Mouse (Mus musculus) MEL (cell line): Measurements from ENCODE around the gene Amn1. TPM values are rescaled to one million over a fixed set of nuclear protein-coding genes. Genes with fewer than 3 reads are reported as not detected.

Source experiments
- DNase-seq: peaks from one replicate; pipeline ENCODE4 v3.0.0; 2011; ENCODE audit warnings: low read depth, low spot score
- H3K27ac ChIP-seq: 2 replicates; pipeline ENCODE4 v1.5.1; 2012; ENCODE audit warnings: low read depth, mild to moderate bottlenecking, control low read depth, low read length, moderate library complexity; ENCODE audit not compliant: control insufficient read depth
- H3K27me3 ChIP-seq, 2 experiments: fragments of 150-350 bp in 1 of 2; sonication (generic) in 1 of 2; 2 replicates each; pipeline ENCODE4 v1.6.1; 2012; ENCODE audit warnings: low read length in 2 of 2, mild to moderate bottlenecking in 2 of 2, improper control_type of control experiment in 1 of 2, moderate library complexity in 1 of 2; ENCODE audit not compliant: insufficient read depth in 2 of 2, control insufficient read depth in 1 of 2
- H3K36me3 ChIP-seq, 2 experiments: 2 replicates each; pipeline ENCODE4 v1.6.1; 2012 to 2014; ENCODE audit warnings: low read length in 2 of 2, improper control_type of control experiment in 1 of 2, inconsistent platforms in 1 of 2, mild to moderate bottlenecking in 1 of 2; ENCODE audit not compliant: insufficient read depth in 2 of 2, control insufficient read depth in 1 of 2
- H3K4me1 ChIP-seq, 2 experiments: fragments of 150-350 bp in 1 of 2; sonication (generic) in 1 of 2; 2 replicates each; pipeline ENCODE4 v1.6.1; 2012; ENCODE audit warnings: low read length in 2 of 2, improper control_type of control experiment in 1 of 2, mild to moderate bottlenecking in 1 of 2; ENCODE audit not compliant: insufficient read depth in 2 of 2, control insufficient read depth in 1 of 2
- H3K4me3 ChIP-seq, 2 experiments: fragments of 150-350 bp in 1 of 2; sonication (generic) in 1 of 2; 2 replicates each; pipeline ENCODE4 v1.5.1; 2012; ENCODE audit warnings: low read depth in 2 of 2, low read length in 2 of 2, mild to moderate bottlenecking in 2 of 2, moderate library complexity in 2 of 2, control low read depth in 1 of 2, improper control_type of control experiment in 1 of 2; ENCODE audit not compliant: control insufficient read depth in 1 of 2, insufficient read depth in 1 of 2
- H3K79me2 ChIP-seq: 2 replicates; pipeline ENCODE4 v1.6.1; 2012; ENCODE audit warnings: mild to moderate bottlenecking, low read length, moderate library complexity; ENCODE audit not compliant: control insufficient read depth, poor library complexity, insufficient read depth
- H3K9ac ChIP-seq: 2 replicates; pipeline ENCODE4 v1.6.1; 2012; ENCODE audit warnings: low read depth, mild to moderate bottlenecking, control low read depth, low read length, moderate library complexity; ENCODE audit not compliant: control insufficient read depth, poor library complexity, severe bottlenecking
- H3K9me3 ChIP-seq: fragments of 150-350 bp; sonication (generic); replicated peaks from 2 replicates; pipeline ENCODE4 v1.6.1; 2012; ENCODE audit warnings: mild to moderate bottlenecking, low read length, improper control_type of control experiment, moderate library complexity; ENCODE audit not compliant: insufficient read depth
- BHLHE40 ChIP-seq: IDR thresholded peaks from 2 replicates; pipeline ENCODE4 v1.6.1; 2012; ENCODE audit warnings: low read depth, mild to moderate bottlenecking, inconsistent platforms, low read length, improper control_type of control experiment, borderline replicate concordance
- CHD2 ChIP-seq: IDR thresholded peaks from 2 replicates; pipeline ENCODE4 v1.6.1; 2011; ENCODE audit warnings: low read length, improper control_type of control experiment
- CTCF ChIP-seq, 3 experiments: IDR thresholded peaks in 2 of 3; conservative IDR thresholded peaks in 1 of 3; 2 replicates each; pipeline ENCODE4 v1.5.1; 2011 to 2012; ENCODE audit warnings: low read length in 3 of 3, low read depth in 2 of 3, mild to moderate bottlenecking in 2 of 3, improper control_type of control experiment in 1 of 3, inconsistent platforms in 1 of 3, mixed read lengths in 1 of 3, moderate library complexity in 1 of 3; ENCODE audit not compliant: control insufficient read depth in 1 of 3, insufficient read depth in 1 of 3, poor library complexity in 1 of 3, severe bottlenecking in 1 of 3
- ELF1 ChIP-seq: IDR thresholded peaks from 2 replicates; pipeline ENCODE4 v1.6.1; 2014; ENCODE audit warnings: low read depth, mild to moderate bottlenecking, inconsistent platforms, low read length, improper control_type of control experiment, moderate library complexity
- GABPA ChIP-seq: IDR thresholded peaks from 2 replicates; pipeline ENCODE4 v1.6.1; 2012; ENCODE audit warnings: low read depth, mild to moderate bottlenecking, inconsistent platforms, low read length, improper control_type of control experiment, moderate library complexity
- MEF2A ChIP-seq: IDR thresholded peaks from 2 replicates; pipeline ENCODE4 v1.6.1; 2014; ENCODE audit warnings: low read depth, mild to moderate bottlenecking, inconsistent platforms, low read length, improper control_type of control experiment; ENCODE audit not compliant: poor library complexity, insufficient replicate concordance, severe bottlenecking; ENCODE audit errors: extremely low read depth
- MXI1 ChIP-seq: IDR thresholded peaks from 2 replicates; pipeline ENCODE4 v1.6.1; 2011; ENCODE audit warnings: mild to moderate bottlenecking, low read depth, low read length, improper control_type of control experiment
- MYB ChIP-seq: IDR thresholded peaks from 2 replicates; pipeline ENCODE4 v1.6.1; 2011; ENCODE audit warnings: mild to moderate bottlenecking, low read depth, low read length, improper control_type of control experiment
- NELFE ChIP-seq: IDR thresholded peaks from 2 replicates; pipeline ENCODE4 v1.6.1; 2011; ENCODE audit warnings: low read depth, low read length, improper control_type of control experiment
- NRF1 ChIP-seq: IDR thresholded peaks from 2 replicates; pipeline ENCODE4 v1.6.1; 2014; ENCODE audit warnings: low read depth, mild to moderate bottlenecking, inconsistent platforms, low read length, improper control_type of control experiment, moderate library complexity; ENCODE audit not compliant: poor library complexity, insufficient read depth, severe bottlenecking
- POLR2AphosphoS5 ChIP-seq: IDR thresholded peaks from 2 replicates; pipeline ENCODE4 v1.6.1; 2012; ENCODE audit warnings: low read depth, borderline replicate concordance, mild to moderate bottlenecking, inconsistent platforms, low read length, moderate library complexity, mixed read lengths
- RCOR1 ChIP-seq: IDR thresholded peaks from 2 replicates; pipeline ENCODE4 v1.6.1; 2012; ENCODE audit warnings: low read depth, mild to moderate bottlenecking, inconsistent platforms, low read length, improper control_type of control experiment
- SMC3 ChIP-seq: IDR thresholded peaks from 2 replicates; pipeline ENCODE4 v1.6.1; 2011; ENCODE audit warnings: low read depth, low read length, improper control_type of control experiment
- TAL1 ChIP-seq: IDR thresholded peaks from 2 replicates; pipeline ENCODE4 v1.6.1; 2012; ENCODE audit warnings: mild to moderate bottlenecking, inconsistent platforms, low read length, moderate library complexity, mixed read lengths
- TCF12 ChIP-seq: IDR thresholded peaks from 2 replicates; pipeline ENCODE4 v1.6.1; 2014; ENCODE audit warnings: low read depth, mild to moderate bottlenecking, inconsistent platforms, low read length, improper control_type of control experiment, moderate library complexity
- UBTF ChIP-seq: IDR thresholded peaks from 2 replicates; pipeline ENCODE4 v1.6.1; 2012; ENCODE audit warnings: low read depth, mild to moderate bottlenecking, inconsistent platforms, low read length, improper control_type of control experiment, moderate library complexity, borderline replicate concordance; ENCODE audit not compliant: insufficient read depth
- USF1 ChIP-seq: IDR thresholded peaks from 2 replicates; pipeline ENCODE4 v1.6.1; 2014; ENCODE audit warnings: low read depth, mild to moderate bottlenecking, inconsistent platforms, low read length, improper control_type of control experiment, moderate library complexity
- ZC3H11A ChIP-seq: IDR thresholded peaks from 2 replicates; pipeline ENCODE4 v1.6.1; 2012; ENCODE audit warnings: low read depth, mild to moderate bottlenecking, inconsistent platforms, low read length, improper control_type of control experiment
- ZKSCAN1 ChIP-seq: IDR thresholded peaks from 2 replicates; pipeline ENCODE4 v1.6.1; 2012; ENCODE audit warnings: low read depth, mild to moderate bottlenecking, inconsistent platforms, low read length, improper control_type of control experiment, moderate library complexity
- ZNF384 ChIP-seq: IDR thresholded peaks from 2 replicates; pipeline ENCODE4 v1.6.1; 2012; ENCODE audit warnings: low read depth, mild to moderate bottlenecking, inconsistent platforms, low read length, improper control_type of control experiment
- polyA plus RNA-seq, 2 experiments: library from polyadenylated mRNA; stranded (reverse) in 1 of 2; unstranded in 1 of 2; fragments of >175 nt in 1 of 2; fragments of >200 nt in 1 of 2; gene quantifications; 2 replicates each; pipeline versions ENCODE4 v1.2.1 to v1.2.4; 2012; ENCODE audit warnings: low replicate concordance in 2 of 2, low read depth in 1 of 2; ENCODE audit not compliant: insufficient read length in 2 of 2, insufficient read depth in 1 of 2, missing spikeins in 1 of 2
- total RNA-seq: library from RNA; depleted of rRNA; stranded (reverse); fragments of 300-350 nt; gene quantifications from 2 replicates; pipeline ENCODE4 v1.2.3, GENCODE M21; 2012

The Amn1 gene
- total and polyA plus RNA-seq, 3 experiments: 2.7 TPM; not detected in 1

- H3K79me2 ChIP-seq: no peaks in the 10 kb centered on the region
- H3K4me3 ChIP-seq: no peak overlapping the region
- H3K9ac ChIP-seq: no peak overlapping the region
- peaks cover 2 to 3% of the 10 kb centered on the region in 2 experiments for H3K4me1 ChIP-seq
- TF ChIP-seq TCF12: no peak
- no peak for TF ChIP-seq NELFE
- no peak overlapping the region for H3K27ac ChIP-seq
- H3K9me3 ChIP-seq: no peaks in the 10 kb centered on the region
- H3K36me3 ChIP-seq: peaks cover 0 to 8% of the 10 kb centered on the region in 2 experiments; a peak in 2 of 4 replicates
- DNase-seq: no peak
- H3K27me3 ChIP-seq: no peaks in the 10 kb centered on the region
Measured at GRCm38 (mm10) chr6:149148436-149149229, 39.9 kb downstream of the Amn1 start.

GRCm38 (mm10) chr6:149145143-149145542 is 43.4 kb downstream of the Amn1 start:
- TF ChIP-seq ELF1 (no peak), USF1 (no peak), ZKSCAN1 (no peak), NRF1 (no peak), CHD2 (no peak), TCF12 (no peak), MEF2A (no peak), SMC3 (no peak), NELFE (no peak), BHLHE40 (no peak), TAL1 (no peak), POLR2AphosphoS5 (no peak), ZNF384 (no peak), MXI1 (no peak), UBTF (no peak), ZC3H11A (no peak), MYB (no peak), GABPA (no peak), RCOR1 (no peak), CTCF (IDR thresholded peaks at IDR 0.05 in 2 of 3, conservative IDR thresholded peaks at IDR 0.05 in 1 of 3; ENCODE audit: control insufficient read depth in 1 of 3, insufficient read depth in 1 of 3, low read depth in 2 of 3, low read length in 3 of 3, poor library complexity in 1 of 3, severe bottlenecking in 1 of 3) (no peak)
- peaks cover 0 to 3% of the 10 kb centered on the region in 2 experiments; a peak in 1 of 4 replicates for H3K4me1 ChIP-seq

More at GRCm38 (mm10) chr6:149145143-149145542, 43.4 kb downstream of the Amn1 start:
- no peaks in the 10 kb centered on the region for H3K27me3 ChIP-seq
- H3K9me3 ChIP-seq: no peaks in the 10 kb centered on the region
- H3K36me3 ChIP-seq: peaks cover 0 to 8% of the 10 kb centered on the region in 2 experiments; a peak in 1 of 4 replicates
- 0 out of 2 replicates have a peak, but pooled peaks cover 1% of the 10 kb centered on the region for H3K79me2 ChIP-seq
- H3K4me3 ChIP-seq: no peak overlapping the region
- no peak overlapping the region for H3K27ac ChIP-seq
- H3K9ac ChIP-seq: no peak overlapping the region
- DNase-seq: no peak
